Mouse (Mus musculus) embryo, embryonic 9.5 days (tissue): ENCODE data around the gene Clk2.

Experiments used
- DNase-seq: peaks from one replicate; pipeline ENCODE4 v3.0.0-alpha.2; 2017; ENCODE audit errors: extremely low spot score

The Clk2 gene

DNA sequence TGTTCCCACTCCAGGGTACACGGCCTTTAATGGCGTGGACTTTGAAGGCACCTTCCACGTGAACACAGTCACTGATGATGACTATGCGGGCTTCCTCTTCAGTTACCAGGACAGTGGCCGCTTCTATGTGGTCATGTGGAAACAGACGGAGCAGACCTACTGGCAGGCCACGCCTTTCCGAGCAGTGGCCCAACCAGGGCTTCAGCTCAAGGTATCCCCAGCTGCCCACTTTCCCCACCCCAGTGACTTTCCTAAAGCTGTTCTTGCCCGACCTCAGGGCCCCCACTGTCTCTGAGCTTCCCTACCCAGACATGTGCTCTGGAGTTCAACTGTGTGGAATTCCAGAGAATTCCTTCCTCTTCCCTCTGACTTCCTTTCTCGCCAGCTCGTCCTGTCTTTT, 60.2 kb downstream of the Clk2 start:
- DNase-seq: no peak

DNA sequence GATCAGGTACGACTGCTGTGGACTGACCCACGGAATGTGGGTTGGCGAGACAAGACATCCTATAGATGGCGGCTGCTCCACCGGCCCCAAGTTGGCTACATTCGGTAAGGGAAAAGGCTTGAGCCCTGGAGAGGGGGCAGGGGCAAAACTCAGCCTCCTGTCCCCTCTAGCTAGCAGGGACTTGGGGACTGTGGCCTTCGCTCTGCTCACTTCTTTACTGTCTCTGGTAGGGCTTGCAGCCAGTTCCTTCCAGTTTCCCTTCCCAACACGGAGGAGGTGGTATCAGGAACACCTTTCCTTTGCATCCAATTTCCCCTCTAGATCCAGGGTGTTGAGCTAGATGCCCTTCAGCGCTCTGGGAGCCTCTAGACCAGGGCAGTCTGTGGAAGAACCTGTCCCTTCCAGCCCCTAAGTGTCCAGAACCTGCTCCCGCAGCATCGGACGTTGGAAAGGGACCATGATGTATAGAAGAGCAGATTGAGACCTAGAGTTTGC, 60.8 kb downstream of the Clk2 start:
- no peak for DNase-seq

DNA sequence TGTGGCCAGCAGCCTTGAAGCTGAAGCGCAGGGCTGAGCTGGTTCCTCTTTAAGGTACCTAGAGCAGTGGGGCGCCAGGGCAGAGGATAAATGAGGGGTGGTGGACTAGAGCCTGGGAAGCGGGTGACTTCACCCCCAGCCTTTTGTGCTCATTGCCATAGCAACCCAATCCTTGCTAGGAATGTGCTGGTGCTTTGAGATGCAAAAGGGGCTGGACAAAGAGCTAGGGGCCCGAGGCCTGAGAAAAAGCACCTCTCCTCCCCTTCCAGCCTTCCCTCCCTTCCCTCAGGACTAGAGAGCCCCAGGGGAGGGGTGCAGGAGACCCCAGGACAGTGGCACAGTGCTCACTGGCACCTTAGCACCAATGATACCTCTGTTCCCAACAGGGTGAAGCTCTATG, 61.3 kb downstream of the Clk2 start:
- DNase-seq: peak; percentile 81

DNA sequence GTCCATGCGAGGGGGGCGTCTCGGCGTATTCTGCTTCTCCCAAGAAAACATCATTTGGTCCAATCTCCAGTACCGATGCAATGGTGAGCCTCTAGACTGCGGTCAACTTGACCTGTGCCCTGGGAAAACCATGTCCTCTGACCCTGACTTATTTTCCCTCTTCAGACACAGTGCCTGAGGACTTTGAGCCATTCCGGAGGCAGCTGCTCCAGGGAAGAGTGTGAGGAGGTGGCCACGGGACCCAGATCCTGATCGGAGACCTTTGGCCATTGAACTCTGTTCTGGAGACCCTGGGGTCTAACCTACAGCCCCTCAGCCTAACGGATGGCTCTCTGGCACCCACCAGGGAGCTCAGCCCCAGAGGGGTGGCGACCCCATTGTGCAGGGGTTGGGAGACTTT, 61.8 kb downstream of the Clk2 start:
- no peak for DNase-seq
